Mouse (Mus musculus) lung, adult 10 weeks (tissue): ENCODE results near the gene Mlc1. TPM values are rescaled to one million over a fixed set of nuclear protein-coding genes. Genes with fewer than 3 reads are reported as not detected.

Source experiments
- polyA plus RNA-seq: library from polyadenylated mRNA; stranded (reverse); fragments of 350-450 nt; fragmentation: Illumina TruSeq; extraction: RNeasy Lipid Tissue Mini Kit (QIAGEN cat#74804); gene quantifications from one replicate; pipeline ENCODE4 v1.2.3, GENCODE M21; 2014; ENCODE audit warnings: low read depth, low replicate concordance; ENCODE audit not compliant: insufficient read depth

Mlc1 gene
- 30.7 TPM for polyA plus RNA-seq

DNA sequence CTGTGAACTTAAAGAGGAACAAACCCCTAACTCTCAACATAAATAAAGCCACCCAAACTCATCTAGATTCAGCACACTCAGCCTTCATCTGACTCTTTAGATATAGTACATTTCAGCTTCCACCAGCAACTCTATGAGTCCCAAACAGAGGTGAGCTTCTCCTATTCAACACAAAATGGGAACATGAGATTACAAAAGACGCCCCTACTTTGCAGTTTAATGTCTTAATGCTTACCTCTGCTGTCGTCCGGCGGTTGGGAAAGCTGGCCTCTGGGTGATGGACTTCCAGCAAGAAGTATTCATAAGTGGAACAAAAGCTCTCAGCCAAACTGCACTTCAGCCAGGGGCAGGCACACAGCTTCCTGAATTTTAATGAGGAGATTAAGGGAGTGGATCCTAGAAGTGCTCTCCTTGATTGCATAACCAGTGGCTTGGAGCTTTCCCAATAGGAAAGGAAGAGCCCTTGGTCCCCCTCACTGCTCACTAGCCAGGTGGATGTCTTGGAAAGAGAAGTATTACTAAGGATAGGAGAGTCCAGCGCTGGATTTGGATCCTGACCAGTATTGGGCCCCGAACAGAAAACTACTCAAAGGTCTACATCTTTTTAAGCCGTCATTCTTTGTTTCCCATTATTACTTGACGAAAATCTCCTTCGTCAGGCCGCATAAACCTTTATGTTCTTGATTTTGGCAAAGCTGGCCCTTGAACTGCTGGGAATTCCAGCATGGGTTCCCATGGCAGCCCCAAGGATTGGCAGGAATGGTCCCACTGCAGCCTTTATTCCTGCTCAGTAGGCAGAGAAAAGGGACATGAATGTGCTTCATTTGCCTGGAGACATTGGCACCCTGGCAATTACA lies at the start of gene Mlc1:
Gene Mlc1 (minus strand): TSS at position 727 of the 857 bp plus-strand sequence.

DNA sequence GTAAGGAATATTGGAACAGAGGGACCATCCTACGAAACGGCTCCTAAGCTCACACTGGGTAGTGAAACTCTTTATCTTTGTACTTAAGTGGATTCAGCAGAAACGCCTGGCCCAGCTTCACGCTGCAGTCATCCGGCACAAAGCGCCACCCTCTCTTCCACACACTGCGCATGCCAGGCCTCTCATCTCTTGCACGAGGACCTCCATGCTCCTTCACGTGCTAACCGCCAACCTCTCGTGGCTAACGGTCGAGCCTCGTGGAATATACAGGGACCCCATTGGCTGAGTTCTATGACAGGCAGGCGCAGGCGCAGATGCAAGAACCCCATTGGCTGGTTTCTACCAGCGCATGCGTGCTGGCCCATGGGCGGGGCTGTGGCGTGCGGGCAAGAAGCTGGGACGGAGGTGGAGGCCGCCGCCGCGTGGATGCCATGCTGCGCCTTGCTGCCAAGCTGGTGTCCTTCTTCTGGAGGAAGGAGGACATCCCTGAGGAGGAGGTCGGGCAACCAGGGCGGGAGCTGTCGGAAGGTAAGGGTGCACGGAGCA lies 3.8 kb upstream of the Mlc1 start, which contains the start of gene Mov10l1:
Gene Mov10l1 (plus strand): TSS at position 376 of the 546 bp plus-strand sequence.

GRCm38 (mm10) chr15:88954368-88955072 lies 24.3 kb downstream of the Mlc1 start, which contains the start of gene Ttll8:
Gene Ttll8, minus strand, starts transcription at chr15:88954418.

Other genes with a start within 250 kb of the Mlc1 start
- 15.2 TPM for gene Brd1, start 244.8 kb downstream of the Mlc1 start, polyA plus RNA-seq
- gene Zbed4, start 227.3 kb downstream of the Mlc1 start, polyA plus RNA-seq = 3.6 TPM
- 6.3 TPM for gene Alg12, start 159.7 kb downstream of the Mlc1 start, polyA plus RNA-seq
- 55.8 TPM for gene Creld2, start 159.4 kb downstream of the Mlc1 start, polyA plus RNA-seq
- 32.6 TPM for gene Pim3, start 116.8 kb downstream of the Mlc1 start, polyA plus RNA-seq
- gene Ttll8, start 24.6 kb downstream of the Mlc1 start, polyA plus RNA-seq = 0.12 TPM
- 0.38 TPM for gene Mov10l1, start 3.9 kb upstream of the Mlc1 start, polyA plus RNA-seq
- 0.07 TPM for gene Panx2, start 80.7 kb upstream of the Mlc1 start, polyA plus RNA-seq
- gene Trabd, start 96.1 kb upstream of the Mlc1 start, polyA plus RNA-seq = 38.3 TPM
- 16.0 TPM for gene Selenoo, start 110.1 kb upstream of the Mlc1 start, polyA plus RNA-seq
- 6.4 TPM for gene Tubgcp6, start 144.1 kb upstream of the Mlc1 start, polyA plus RNA-seq
- gene Hdac10, start 149.7 kb upstream of the Mlc1 start, polyA plus RNA-seq = 10.1 TPM
- gene Mapk12, start 161.7 kb upstream of the Mlc1 start, polyA plus RNA-seq = 26.9 TPM
- 8.1 TPM for gene Mapk11, start 170.6 kb upstream of the Mlc1 start, polyA plus RNA-seq
- gene Plxnb2, start 201.8 kb upstream of the Mlc1 start, polyA plus RNA-seq = 120 TPM
- 3.5 TPM for gene Dennd6b, start 217.5 kb upstream of the Mlc1 start, polyA plus RNA-seq
- gene Ppp6r2, start 232.5 kb upstream of the Mlc1 start, polyA plus RNA-seq = 13.9 TPM